Mouse (Mus musculus): ENCODE data around the gene Svs3a. TPM values are rescaled to one million over a fixed set of nuclear protein-coding genes. Genes with fewer than 3 reads are reported as not detected.

Gene Svs3a
- not detected in 2 replicates for polyA plus RNA-seq (2012; rRNA removed; ENCODE audit: low replicate concordance)

GRCm38 (mm10) chr2:164288968-164289367 lies at the start of gene Svs3a:
Gene Svs3a, plus strand, starts transcription at chr2:164289268.

GRCm38 (mm10) chr2:164256540-164256939 lies 32.5 kb upstream of the Svs3a start, which contains the start of gene Svs3b:
Gene Svs3b, minus strand, starts transcription at chr2:164256640.

GRCm38 (mm10) chr2:164278359-164278758 lies 10.7 kb upstream of the Svs3a start, which contains the start of gene Svs4:
Gene Svs4, minus strand, starts transcription at chr2:164278459.

GRCm38 (mm10) chr2:164316451-164316850 lies 27.4 kb downstream of the Svs3a start, which contains the start of gene Svs6:
Gene Svs6, plus strand, starts transcription at chr2:164316751.

GRCm38 (mm10) chr2:164332440-164332839 lies 43.4 kb downstream of the Svs3a start, which contains the start of gene Svs5:
Gene Svs5, plus strand, starts transcription at chr2:164332740.

Other genes with a start within 250 kb of the Svs3a start
- gene Stk4, start 218.9 kb upstream of the Svs3a start, polyA plus RNA-seq (2012; rRNA removed; ENCODE audit: low replicate concordance) = 21.8 and 26.0 TPM in 2 replicates
- 58.9 and 67.9 TPM in 2 replicates for gene Tomm34, start 218.1 kb upstream of the Svs3a start, polyA plus RNA-seq (2012; rRNA removed; ENCODE audit: low replicate concordance)
- gene Kcns1, start 118.2 kb upstream of the Svs3a start, polyA plus RNA-seq (2012; rRNA removed; ENCODE audit: low replicate concordance) = 0.20 and 0.43 TPM in 2 replicates
- 1.0 TPM in 1 of 2 replicates, not detected in the other for gene Wfdc5, start 106.5 kb upstream of the Svs3a start, polyA plus RNA-seq (2012; rRNA removed; ENCODE audit: low replicate concordance)
- 0.50 TPM in 1 of 2 replicates, not detected in the other for gene Wfdc12, start 98.7 kb upstream of the Svs3a start, polyA plus RNA-seq (2012; rRNA removed; ENCODE audit: low replicate concordance)
- not detected in 2 replicates for gene Wfdc15a, start 89.1 kb upstream of the Svs3a start, polyA plus RNA-seq (2012; rRNA removed; ENCODE audit: low replicate concordance)
- not detected in 2 replicates for gene Wfdc15b, start 67.6 kb upstream of the Svs3a start, polyA plus RNA-seq (2012; rRNA removed; ENCODE audit: low replicate concordance)
- gene Svs2, start 50.8 kb upstream of the Svs3a start, polyA plus RNA-seq (2012; rRNA removed; ENCODE audit: low replicate concordance) = not detected in 2 replicates
- gene Svs3b, start 32.6 kb upstream of the Svs3a start, polyA plus RNA-seq (2012; rRNA removed; ENCODE audit: low replicate concordance) = not detected in 2 replicates
- gene Svs4, start 10.8 kb upstream of the Svs3a start, polyA plus RNA-seq (2012; rRNA removed; ENCODE audit: low replicate concordance) = not detected in 2 replicates
- not detected in 2 replicates for gene Svs6, start 27.5 kb downstream of the Svs3a start, polyA plus RNA-seq (2012; rRNA removed; ENCODE audit: low replicate concordance)
- not detected in 2 replicates for gene Svs5, start 43.5 kb downstream of the Svs3a start, polyA plus RNA-seq (2012; rRNA removed; ENCODE audit: low replicate concordance)
- 19.6 and 28.7 TPM in 2 replicates for gene Slpi, start 99.8 kb downstream of the Svs3a start, polyA plus RNA-seq (2012; rRNA removed; ENCODE audit: low replicate concordance)
- 0.03 and 0.05 TPM in 2 replicates for gene Rbpjl, start 113.9 kb downstream of the Svs3a start, polyA plus RNA-seq (2012; rRNA removed; ENCODE audit: low replicate concordance)
- 2.9 and 6.3 TPM in 2 replicates for gene Matn4, start 115.9 kb downstream of the Svs3a start, polyA plus RNA-seq (2012; rRNA removed; ENCODE audit: low replicate concordance)
- gene Sdc4, start 154.6 kb downstream of the Svs3a start, polyA plus RNA-seq (2012; rRNA removed; ENCODE audit: low replicate concordance) = 46.1 and 52.4 TPM in 2 replicates
- gene Sys1, start 167.7 kb downstream of the Svs3a start, polyA plus RNA-seq (2012; rRNA removed; ENCODE audit: low replicate concordance) = 117 and 254 TPM in 2 replicates
- 37.3 and 40.5 TPM in 2 replicates for gene Gm20458, start 171.7 kb downstream of the Svs3a start, polyA plus RNA-seq (2012; rRNA removed; ENCODE audit: low replicate concordance)
- not detected in 2 replicates for gene Trp53tg5, start 184.5 kb downstream of the Svs3a start, polyA plus RNA-seq (2012; rRNA removed; ENCODE audit: low replicate concordance)
- 16.8 and 38.2 TPM in 2 replicates for gene Dbndd2, start 196.8 kb downstream of the Svs3a start, polyA plus RNA-seq (2012; rRNA removed; ENCODE audit: low replicate concordance)
- gene Pigt, start 208.3 kb downstream of the Svs3a start, polyA plus RNA-seq (2012; rRNA removed; ENCODE audit: low replicate concordance) = 120 and 165 TPM in 2 replicates

All from mammary gland, adult 2 months (tissue).